8 mouse cellular contexts compared by ENCODE assay signal in genomic region chr15:13173840-13174617, GRCm38 (mm10). TPM values are rescaled to one million over a fixed set of nuclear protein-coding genes. Genes with fewer than 3 reads are reported as not detected.
A peak's percentile ranks its signal among the peaks of the same experiment; 100 is the strongest.
DNase-seq lines count a peak whose midpoint lies in the region; ATAC-seq lines count a peak whose summit lies in the region.

No protein-coding gene starts in this region.

- no peaks in the 10 kb centered on the region for H3K27me3 ChIP-seq in neural tube, embryonic 11.5 days (ENCODE audit: control insufficient read depth, insufficient read depth, low read length)
- H3K27me3 ChIP-seq in limb, embryonic 15.5 days: peaks cover 6% of the 10 kb centered on the region
- peaks cover 9% of the 10 kb centered on the region; the same call in 1 of the 2 replicates for H3K27me3 ChIP-seq in stomach, embryonic 16.5 days (ENCODE audit: control insufficient read depth, insufficient read depth, low read length)

- peak overlapping the region; percentile 67 for H3K4me3 ChIP-seq in neural tube, embryonic 11.5 days (ENCODE audit: low read depth, low read length)
- peak overlapping the region; percentile 59 for H3K4me3 ChIP-seq in limb, embryonic 15.5 days
- peak overlapping the region; percentile 54 for H3K4me3 ChIP-seq in stomach, embryonic 16.5 days (replicated peaks; ENCODE audit: low read length)

- peaks cover 6% of the 10 kb centered on the region for H3K4me1 ChIP-seq in neural tube, embryonic 11.5 days (ENCODE audit: control insufficient read depth, insufficient read depth, low read length)
- peaks cover 16% of the 10 kb centered on the region for H3K4me1 ChIP-seq in limb, embryonic 15.5 days
- H3K4me1 ChIP-seq in stomach, embryonic 16.5 days (ENCODE audit: control insufficient read depth, insufficient read depth, low read length): peaks cover 11% of the 10 kb centered on the region; the same call in 1 of the 2 replicates

- peak; percentile 22 for ATAC-seq in neural tube, embryonic 11.5 days (ENCODE audit: insufficient read depth, low FRiP score, low TSS enrichment)
- no peak; the same call in 1 of the 2 replicates for ATAC-seq in limb, embryonic 15.5 days (ENCODE audit: insufficient number of reproducible peaks, low FRiP score, low TSS enrichment, low read depth)
- ATAC-seq in stomach, embryonic 16.5 days (ENCODE audit: insufficient read depth, low FRiP score): no peak

- H3K36me3 ChIP-seq in neural tube, embryonic 11.5 days (ENCODE audit: control insufficient read depth, insufficient read depth, low read length): no peaks in the 10 kb centered on the region
- no peaks in the 10 kb centered on the region for H3K36me3 ChIP-seq in limb, embryonic 15.5 days
- H3K36me3 ChIP-seq in stomach, embryonic 16.5 days (ENCODE audit: control insufficient read depth, insufficient read depth, low read length): no peaks in the 10 kb centered on the region

- no peaks in the 10 kb centered on the region for H3K9me3 ChIP-seq in neural tube, embryonic 11.5 days (ENCODE audit: control insufficient read depth, low read length)
- H3K9me3 ChIP-seq in limb, embryonic 15.5 days: no peaks in the 10 kb centered on the region
- H3K9me3 ChIP-seq in stomach, embryonic 16.5 days (replicated peaks; ENCODE audit: control insufficient read depth, low read length): no peaks in the 10 kb centered on the region

- H3K4me2 ChIP-seq in neural tube, embryonic 11.5 days (ENCODE audit: low read depth): peak overlapping the region; percentile 79
- peak overlapping the region; percentile 87 for H3K4me2 ChIP-seq in limb, embryonic 15.5 days
- peak overlapping the region; percentile 87 for H3K4me2 ChIP-seq in stomach, embryonic 16.5 days (ENCODE audit: low read depth, low read length)

- peak overlapping the region; percentile 46 for H3K9ac ChIP-seq in neural tube, embryonic 11.5 days (ENCODE audit: low read length)
- no peak overlapping the region for H3K9ac ChIP-seq in limb, embryonic 15.5 days
- H3K9ac ChIP-seq in stomach, embryonic 16.5 days (ENCODE audit: low read length): peak overlapping the region; percentile 43; the same call in 1 of the 2 replicates

- WGBS in neural tube, embryonic 11.5 days: under 1% methylated on average over 27 of the region's 27 CpGs
- WGBS in limb, embryonic 15.5 days: 1% methylated on average over 27 of the region's 27 CpGs
- 1% methylated on average over 27 of the region's 27 CpGs for WGBS in stomach, embryonic 16.5 days

- peak; percentile 16 for DNase-seq in adrenal gland, postnatal 25 days
- no peak for DNase-seq in adrenal gland, adult 8-10 months
- DNase-seq in neural tube, embryonic 11.5 days (ENCODE audit: low spot score): no peak
- no peak for DNase-seq in neural tube, embryonic 10.5 days (ENCODE audit: extremely low spot score, low spot score)
- no peak for DNase-seq in spleen, postnatal 14 days (ENCODE audit: low spot score in 2 of 2)
- no peak for DNase-seq in ovary, postnatal 10 days (ENCODE audit: low spot score)

- peak overlapping the region; percentile 89 for H3K27ac ChIP-seq in neural tube, embryonic 11.5 days (ENCODE audit: low read depth, low read length)
- peak overlapping the region; percentile 84; the same call in 1 of the 2 replicates for H3K27ac ChIP-seq in limb, embryonic 15.5 days
- no peak overlapping the region for H3K27ac ChIP-seq in stomach, embryonic 16.5 days (ENCODE audit: low read length)

RNA-seq across cellular contexts. Expression of gene Cdh6, which starts 0.6 kb away (rescaled TPM):
- 23.2 and 30.2 TPM in 2 replicates for total RNA-seq in adrenal gland, postnatal 25 days (2021)
- 10 to 100 TPM; 15.5 to 20.4 (median 17.0) TPM for total RNA-seq in adrenal gland, adult 8-10 months (2022)
- polyA plus RNA-seq in neural tube, embryonic 11.5 days (2014; fragmentation: Nextera tagmentation; extraction: Ambion mirVana): 18.1 and 21.6 TPM in 2 replicates
- polyA plus RNA-seq in limb, embryonic 15.5 days (2015; fragmentation: Nextera tagmentation; extraction: Ambion mirVana): 11.8 and 13.3 TPM in 2 replicates
- 4.2 and 4.5 TPM in 2 replicates for polyA plus RNA-seq in stomach, embryonic 16.5 days (2015; fragmentation: Nextera tagmentation; extraction: Ambion mirVana)
